Mouse (Mus musculus) midbrain, embryonic 11.5 days (tissue): Measurements from ENCODE around the gene Ccnd3. TPM values are rescaled to one million over a fixed set of nuclear protein-coding genes. Genes with fewer than 3 reads are reported as not detected.
"Not testable (repeated sequence)": the region's sequence is repeated elsewhere in the genome, so short reads cannot be mapped to it uniquely, and the experiment has no call there.

ENCODE experiments used
- ATAC-seq: fragments of 200-750 bp; cut with Nextera tagmentation; 2 replicates; pipeline ENCODE4 v1.8.0; 2017; ENCODE audit warnings: moderate TSS enrichment, moderate library complexity; ENCODE audit not compliant: low FRiP score
- DNase-seq: peaks from one replicate; pipeline ENCODE4 v3.0.0; 2015; ENCODE audit warnings: low spot score; ENCODE audit errors: missing footprints
- H3K27ac ChIP-seq: fragments of 300-500 bp; sonication (generic); 2 replicates; pipeline ENCODE4 v1.5.1; 2014; ENCODE audit warnings: low read depth, low read length
- H3K27me3 ChIP-seq: fragments of 300-500 bp; sonication (generic); 2 replicates; pipeline ENCODE4 v1.6.1; 2014; ENCODE audit warnings: mild to moderate bottlenecking, low read length, moderate library complexity, mixed read lengths; ENCODE audit not compliant: control insufficient read depth, insufficient read depth
- H3K36me3 ChIP-seq: fragments of 300-500 bp; sonication (generic); 2 replicates; pipeline ENCODE4 v1.6.1; 2014; ENCODE audit warnings: mild to moderate bottlenecking, low read length, moderate library complexity, mixed read lengths; ENCODE audit not compliant: control insufficient read depth, insufficient read depth
- H3K4me1 ChIP-seq: fragments of 300-500 bp; sonication (generic); 2 replicates; pipeline ENCODE4 v1.6.1; 2014; ENCODE audit warnings: low read length; ENCODE audit not compliant: control insufficient read depth, insufficient read depth
- H3K4me2 ChIP-seq: fragments of 300-500 bp; sonication (generic); 2 replicates; pipeline ENCODE4 v1.6.1; 2014; ENCODE audit warnings: mild to moderate bottlenecking, moderate library complexity
- H3K4me3 ChIP-seq: fragments of 300-500 bp; sonication (generic); 2 replicates; pipeline ENCODE4 v1.5.1; 2014; ENCODE audit warnings: low read depth, low read length
- H3K9ac ChIP-seq: fragments of 300-500 bp; sonication (generic); 2 replicates; pipeline ENCODE4 v1.6.1; 2014; ENCODE audit warnings: low read length
- H3K9me3 ChIP-seq: fragments of 300-500 bp; sonication (generic); 2 replicates; pipeline ENCODE4 v1.6.1; 2016; ENCODE audit warnings: low read length; ENCODE audit not compliant: control insufficient read depth
- WGBS: fragments of 180-500 bp; shearing (Covaris S2); extraction: QIAGEN DNeasy Blood & Tissue Kit; methylation state at CpG from one replicate; pipeline ENCODE4 v1.1.7; 2014; 5-methylcytosine and 5-hydroxymethylcytosine counted together
- polyA plus RNA-seq: library from polyadenylated mRNA; unstranded; fragments of >200 nt; fragmentation: Nextera tagmentation; extraction: Ambion mirVana; gene quantifications from 2 replicates; pipeline ENCODE4 v1.2.1, GENCODE M21; 2014

Gene Ccnd3
- polyA plus RNA-seq, 1 experiment from 2014 or later, result 194 TPM

- peak; percentile 96 for DNase-seq
- H3K9ac ChIP-seq, result peak overlapping the region; percentile 87
- peak overlapping the region; percentile 78 for H3K4me3 ChIP-seq
- H3K4me1 ChIP-seq, result peaks cover 37% of the 10 kb centered on the region
- ATAC-seq, result peak; percentile 74
- no peaks in the 10 kb centered on the region for H3K9me3 ChIP-seq
- WGBS, result under 1% methylated on average over 20 of the region's 21 CpGs
- H3K36me3 ChIP-seq, result no peaks in the 10 kb centered on the region; the same call in 1 of the 2 replicates
- no peaks in the 10 kb centered on the region for H3K27me3 ChIP-seq
- peak overlapping the region; percentile 86 for H3K4me2 ChIP-seq
- H3K27ac ChIP-seq, result peak overlapping the region; percentile 97
Observed at GRCm38 (mm10) chr17:47595248-47596161, 90.7 kb downstream of the Ccnd3 start.

DNA sequence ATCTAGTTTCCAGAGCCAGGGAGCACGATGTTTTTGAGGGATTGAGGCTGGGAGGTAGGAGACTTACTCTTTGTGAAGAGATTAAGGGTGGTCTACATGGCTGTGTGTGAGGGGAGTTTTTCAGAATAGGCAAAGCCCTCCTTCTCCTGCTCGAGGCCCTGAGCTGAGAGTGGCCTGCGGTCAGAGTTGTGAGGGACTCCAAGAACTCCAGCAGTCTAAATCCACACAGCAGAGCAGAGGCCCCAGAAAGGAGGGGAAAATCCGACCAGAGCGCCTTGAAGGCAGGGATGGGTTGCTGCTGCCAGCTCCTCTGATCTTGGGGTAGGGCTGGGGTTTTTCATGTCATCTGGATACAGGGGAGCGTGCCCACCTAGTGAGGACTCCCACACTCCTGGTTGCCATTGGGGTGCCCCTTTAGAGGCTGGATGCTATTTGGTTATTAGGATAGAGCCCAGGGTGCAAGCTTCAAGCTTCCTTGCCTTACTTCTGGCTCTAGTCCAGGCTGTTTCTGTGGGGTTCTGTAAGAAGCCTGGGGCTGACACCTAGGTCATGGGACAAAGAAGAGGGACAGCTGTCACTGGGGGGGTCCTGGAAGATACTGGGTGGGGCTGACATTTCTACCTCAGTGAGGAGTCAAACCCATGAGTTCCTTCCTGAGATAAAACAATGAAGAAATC is 91.4 kb downstream of the Ccnd3 start:
- Histone ChIP-seq H3K4me3 (peak overlapping the region; percentile 78), H3K9ac (peak overlapping the region; percentile 87), H3K27me3 (no peaks in the 10 kb centered on the region), H3K4me2 (peak overlapping the region; percentile 86), H3K4me1 (peaks cover 37% of the 10 kb centered on the region), H3K36me3 (peaks cover 2% of the 10 kb centered on the region), H3K9me3 (no peaks in the 10 kb centered on the region), H3K27ac (peak overlapping the region; percentile 97)
- 15% methylated on average over 6 of the region's 6 CpGs for WGBS
- ATAC-seq (peak; percentile 33), DNase-seq (peak; percentile 97)

DNA sequence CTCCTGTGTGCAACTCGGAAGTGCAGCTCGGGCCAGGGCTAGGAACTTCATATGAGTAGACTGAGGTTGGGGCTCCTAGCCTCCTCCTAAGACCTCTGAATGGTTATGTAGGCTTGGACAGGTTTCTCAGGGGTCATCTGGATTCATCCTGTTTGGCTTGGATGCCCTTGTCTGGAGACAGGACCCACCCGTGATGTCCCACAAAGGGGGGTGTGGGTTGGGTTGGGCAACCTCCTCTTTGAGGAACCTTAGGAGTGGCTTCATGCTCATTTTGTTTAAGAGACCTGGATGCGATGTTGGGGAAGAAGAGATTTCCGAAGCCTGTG is 92.0 kb downstream of the Ccnd3 start:
- Histone ChIP-seq H3K4me1 (peaks cover 37% of the 10 kb centered on the region), H3K27me3 (no peaks in the 10 kb centered on the region), H3K4me3 (peak overlapping the region; percentile 78; the same call in 1 of the 2 replicates), H3K9ac (peak overlapping the region; percentile 87), H3K27ac (peak overlapping the region; percentile 97), H3K4me2 (peak overlapping the region; percentile 86), H3K36me3 (peaks cover 6% of the 10 kb centered on the region), H3K9me3 (no peaks in the 10 kb centered on the region)
- ATAC-seq, result no peak
- 61% methylated on average over 5 of the region's 5 CpGs for WGBS
- no peak for DNase-seq

DNA sequence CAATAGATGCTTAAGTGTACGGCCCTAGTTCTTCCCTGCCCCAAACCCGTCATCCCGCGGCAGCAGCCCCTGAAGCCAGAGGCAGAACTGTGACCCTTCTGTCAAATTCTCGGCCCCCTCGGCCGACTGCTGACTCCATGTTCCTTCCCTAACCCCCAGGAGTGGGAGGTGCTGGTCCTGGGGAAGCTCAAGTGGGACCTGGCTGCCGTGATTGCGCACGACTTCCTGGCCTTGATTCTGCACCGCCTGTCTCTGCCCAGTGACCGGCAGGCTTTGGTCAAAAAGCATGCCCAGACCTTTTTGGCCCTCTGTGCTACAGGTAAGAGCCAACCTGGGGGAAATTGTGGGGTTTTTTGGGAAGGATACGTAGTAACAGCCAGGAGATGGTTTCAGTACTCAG is 92.4 kb downstream of the Ccnd3 start:
- peak overlapping the region; percentile 87; the same call in 1 of the 2 replicates for H3K9ac ChIP-seq

GRCm38 (mm10) chr17:47597838-47598579 is 93.2 kb downstream of the Ccnd3 start:
- Histone ChIP-seq H3K9me3 (no peaks in the 10 kb centered on the region), H3K36me3 (peaks cover 8% of the 10 kb centered on the region), H3K27me3 (no peaks in the 10 kb centered on the region), H3K4me3 (no peak overlapping the region), H3K4me1 (peaks cover 37% of the 10 kb centered on the region), H3K27ac (no peak overlapping the region), H3K9ac (peak overlapping the region; percentile 87; the same call in 1 of the 2 replicates), H3K4me2 (peak overlapping the region; percentile 86; the same call in 1 of the 2 replicates)
- WGBS, result 20% methylated on average over 10 of the region's 10 CpGs
- DNase-seq (peak; percentile 94), ATAC-seq (no peak)

More for the DNA sequence above, 92.4 kb downstream of the Ccnd3 start:
- ATAC-seq (no peak), DNase-seq (no peak)
- 52% methylated on average over 13 of the region's 13 CpGs for WGBS
- no peaks in the 10 kb centered on the region for H3K27me3 ChIP-seq
- H3K27ac ChIP-seq, result no peak overlapping the region
- H3K4me1 ChIP-seq, result peaks cover 37% of the 10 kb centered on the region
- peak overlapping the region; percentile 9; the same call in 1 of the 2 replicates for H3K4me3 ChIP-seq
- peak overlapping the region; percentile 86 for H3K4me2 ChIP-seq
- no peaks in the 10 kb centered on the region for H3K9me3 ChIP-seq
- H3K36me3 ChIP-seq, result peaks cover 6% of the 10 kb centered on the region

- H3K9ac ChIP-seq, H3K27me3 ChIP-seq, H3K4me2 ChIP-seq, H3K4me3 ChIP-seq, H3K27ac ChIP-seq, H3K36me3 ChIP-seq, ATAC-seq, H3K9me3 ChIP-seq: not testable (repeated sequence)
- DNase-seq, result peak; percentile 75
- H3K4me1 ChIP-seq, result peaks cover 37% of the 10 kb centered on the region
- 89% methylated on average over 10 of the region's 10 CpGs for WGBS
Observed at GRCm38 (mm10) chr17:47598580-47599304, 93.9 kb downstream of the Ccnd3 start.

DNA sequence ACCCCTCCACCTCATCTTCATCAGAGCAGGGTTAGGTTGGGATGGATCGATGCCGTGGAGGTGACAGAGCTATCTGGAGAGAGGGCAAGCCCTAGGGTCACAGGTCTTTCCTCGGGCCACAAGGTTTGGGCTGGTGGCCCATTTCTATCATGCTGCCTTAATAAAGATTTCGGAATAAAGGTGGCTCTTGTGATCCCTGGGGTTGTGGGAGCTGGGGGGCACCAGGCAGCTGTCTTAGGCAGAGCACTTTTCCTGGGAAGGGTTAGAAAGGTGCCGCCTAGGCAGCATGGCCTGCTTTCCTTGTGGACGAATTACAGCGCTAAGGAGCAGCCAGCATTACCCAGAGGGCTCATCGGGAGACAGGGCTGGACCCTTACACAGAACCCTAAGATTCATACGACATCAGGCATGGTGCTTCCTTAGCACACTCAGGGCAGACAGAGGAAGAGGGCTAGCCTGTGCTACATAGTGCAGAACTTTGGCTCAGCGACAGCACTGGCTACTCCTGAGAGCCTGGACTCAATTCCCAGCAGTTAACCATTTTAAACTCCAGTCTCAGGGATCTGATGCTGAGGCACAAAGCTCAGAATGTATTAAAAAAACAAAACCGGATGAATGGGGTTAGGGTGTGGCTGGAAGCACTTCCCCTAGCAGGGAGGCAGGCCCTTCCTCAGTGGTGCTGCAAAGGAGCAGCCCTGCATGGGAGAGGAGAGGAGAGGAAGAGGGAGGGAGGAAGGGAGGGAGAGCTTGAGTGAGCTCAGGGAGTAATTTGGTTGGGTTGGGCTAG is 94.9 kb downstream of the Ccnd3 start:
- no peak overlapping the region for H3K4me2 ChIP-seq
- no peak overlapping the region for H3K27ac ChIP-seq
- no peak overlapping the region for H3K4me3 ChIP-seq
- no peak overlapping the region for H3K9ac ChIP-seq
- DNase-seq (peak; percentile 69), ATAC-seq (no peak)
- 75% methylated on average over 11 of the region's 11 CpGs for WGBS
- no peaks in the 10 kb centered on the region for H3K27me3 ChIP-seq
- peaks cover 31% of the 10 kb centered on the region for H3K4me1 ChIP-seq
- H3K9me3 ChIP-seq, result no peaks in the 10 kb centered on the region
- H3K36me3 ChIP-seq, result peaks cover 15% of the 10 kb centered on the region
